Mouse (Mus musculus): ENCODE data around the gene Gm5483.
"Not testable (repeated sequence)": the region's sequence is repeated elsewhere in the genome, so short reads cannot be mapped to it uniquely, and the experiment has no call there.

The Gm5483 gene

GRCm38 (mm10) chr16:36183912-36184311 is at the start of gene Gm5483:
TSS of gene Gm5483 (plus strand) at chr16:36184212.
- DNase-seq = not testable (repeated sequence)

GRCm38 (mm10) chr16:36138201-36138600 is 45.8 kb upstream of the Gm5483 start:
- no peak for DNase-seq

DNA sequence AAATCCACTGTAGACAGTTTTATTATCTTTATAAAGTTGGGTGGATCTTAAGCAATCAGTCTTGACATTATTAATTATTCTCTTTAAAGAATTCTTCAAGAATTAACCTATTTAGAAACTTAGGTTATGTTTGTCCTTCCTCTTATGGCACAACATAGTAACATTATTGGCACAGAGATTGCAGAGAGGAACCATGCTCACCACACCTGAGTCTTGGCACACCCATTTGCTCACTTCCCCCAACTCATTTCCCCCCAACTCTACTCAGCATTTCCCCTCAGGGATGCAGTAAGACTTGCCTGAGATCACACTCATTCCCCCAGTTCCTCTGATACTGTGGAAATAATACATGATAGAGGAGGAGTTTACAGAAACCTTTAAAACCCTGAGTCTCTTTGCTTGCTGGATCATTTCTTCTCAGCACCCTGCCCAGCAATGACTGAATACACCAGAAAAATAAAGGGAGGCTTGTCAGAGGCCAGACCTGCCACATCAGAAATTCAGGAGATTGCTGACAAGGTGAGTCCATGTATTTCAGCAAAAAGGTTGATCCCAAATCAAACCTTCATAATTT is 27.5 kb upstream of the Gm5483 start, which contains the start of gene Stfa2l1:
TSS of gene Stfa2l1 (plus strand) at position 410 of the 574 bp plus-strand sequence.
- DNase-seq = no peak

GRCm38 (mm10) chr16:36167841-36168240 is 16.2 kb upstream of the Gm5483 start:
- not testable (repeated sequence) for DNase-seq

DNA sequence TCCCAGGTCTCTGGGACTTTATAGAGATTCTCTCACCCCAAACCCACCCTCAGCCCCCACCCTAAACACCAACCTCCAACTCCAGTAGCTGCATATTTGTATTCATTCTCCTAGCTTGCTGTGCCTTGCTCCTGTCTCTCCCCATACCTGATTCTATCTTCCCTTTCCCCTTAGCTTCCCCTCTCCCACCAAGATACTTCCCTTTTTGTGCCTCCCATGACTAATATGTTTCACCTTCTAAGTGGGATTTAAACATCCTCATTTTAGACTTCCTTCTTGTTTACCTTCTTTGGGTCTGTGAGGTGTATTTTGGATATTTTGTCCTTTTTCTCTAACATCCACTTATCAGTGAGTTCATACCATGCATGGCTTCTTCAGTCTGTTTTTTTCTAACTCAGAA is 7.9 kb upstream of the Gm5483 start:
- no peak for DNase-seq

GRCm38 (mm10) chr16:36179910-36180309 is 4.1 kb upstream of the Gm5483 start:
- DNase-seq = no peak

GRCm38 (mm10) chr16:36199226-36199625 is 15.2 kb downstream of the Gm5483 start:
- DNase-seq = no peak

DNA sequence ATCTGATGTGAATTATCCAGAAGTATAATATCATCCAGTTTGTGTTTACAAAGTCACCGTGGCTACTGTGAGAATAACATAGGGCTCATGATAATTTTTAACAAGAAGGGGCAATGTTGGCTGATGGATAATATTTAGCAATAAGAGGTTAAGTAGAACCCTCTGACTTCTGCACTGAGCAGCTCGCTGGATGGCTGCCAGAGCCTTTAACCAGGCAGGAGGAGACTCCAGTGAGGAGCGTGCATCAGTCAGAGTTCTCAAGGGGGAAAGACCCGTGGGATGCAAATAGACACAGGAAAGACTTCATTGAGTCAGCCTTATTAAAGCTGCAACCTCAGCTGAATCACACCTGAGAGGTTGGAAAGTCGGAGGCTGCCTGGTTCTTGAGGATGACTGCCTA is 19.8 kb downstream of the Gm5483 start:
- no peak for DNase-seq

GRCm38 (mm10) chr16:36205684-36206083 is 21.7 kb downstream of the Gm5483 start:
- DNase-seq = not testable (repeated sequence)

DNA sequence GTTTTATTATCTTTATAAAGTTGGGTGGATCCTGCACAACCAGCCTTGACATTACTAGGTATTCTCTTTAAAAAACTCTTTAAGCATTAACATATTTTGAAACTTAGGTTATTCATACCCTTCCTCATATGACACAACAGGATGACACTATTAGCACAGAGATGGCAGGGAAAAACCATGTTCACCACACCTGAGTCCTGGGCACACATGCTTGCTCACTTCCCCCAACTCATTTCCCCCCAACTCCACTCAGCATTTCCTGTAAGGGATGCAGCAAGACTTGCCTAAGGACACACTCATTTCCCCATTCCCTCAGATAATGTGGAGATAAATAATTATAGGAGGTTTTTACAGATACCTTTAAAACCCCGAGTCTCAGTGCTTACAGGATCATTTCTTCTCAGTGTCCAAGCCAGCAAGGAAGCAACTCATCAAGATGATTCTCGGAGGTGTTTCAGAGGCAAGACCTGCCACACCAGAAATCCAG is 26.0 kb downstream of the Gm5483 start, which contains the start of gene Gm5416:
TSS of gene Gm5416 (plus strand) at position 437 of the 487 bp plus-strand sequence.
- DNase-seq = no peak

- not testable (repeated sequence) for DNase-seq
Observed at GRCm38 (mm10) chr16:36221168-36221567, 37.2 kb downstream of the Gm5483 start, which contains the start of gene 2010005H15Rik. TSS of gene 2010005H15Rik (plus strand) at chr16:36221468.
